Mouse (Mus musculus) kidney, adult 18-20 months (tissue): ENCODE results near the gene Gm10282.

Experiments
- DNase-seq: peaks from one replicate; pipeline ENCODE4 v3.0.0; 2021

Gm10282 gene

GRCm38 (mm10) chr8:72257902-72258238 lies 47.2 kb downstream of the Gm10282 start:
- DNase-seq: no peak

GRCm38 (mm10) chr8:72257171-72257901 lies 47.7 kb downstream of the Gm10282 start:
- DNase-seq: no peak
